21 mouse cellular contexts compared by ENCODE assay signal in genomic region chr2:72912708-72913457, GRCm38 (mm10).
DNase-seq lines count a peak whose midpoint lies in the region; ATAC-seq and TF ChIP-seq lines count a peak whose summit lies in the region.
"Had no signal": no experiment of that assay in that cellular context is flagged by ENCODE, and none has a peak within 500 bp of the region (broad histone marks: within the 10 kb centered on the region; RNA-seq: fewer than 3 reads in every experiment).

No protein-coding gene starts in this region.

- intact Hi-C loops in left cerebral cortex, adult 2 months (cut with DNase I) = no loop called here

- no peaks in the 10 kb centered on the region for H3K36me3 ChIP-seq in intestine, embryonic 16.5 days (ENCODE audit: control insufficient read depth, insufficient read depth, low read length)
- no peaks in the 10 kb centered on the region for H3K36me3 ChIP-seq in intestine, embryonic 15.5 days
- H3K36me3 ChIP-seq in neural tube, embryonic 13.5 days = no peaks in the 10 kb centered on the region
- H3K36me3 ChIP-seq in neural tube, embryonic 15.5 days = no peaks in the 10 kb centered on the region
- H3K36me3 ChIP-seq: embryonic facial prominence, embryonic 12.5 days; hindbrain, embryonic 10.5 days; stomach, embryonic 15.5 days had no signal

- H3K4me1 ChIP-seq in intestine, embryonic 16.5 days (ENCODE audit: control insufficient read depth, insufficient read depth, low read length) = peaks cover 3% of the 10 kb centered on the region
- no peaks in the 10 kb centered on the region for H3K4me1 ChIP-seq in intestine, embryonic 15.5 days (replicated peaks)
- peaks cover 12% of the 10 kb centered on the region; the same call in 1 of the 2 replicates for H3K4me1 ChIP-seq in neural tube, embryonic 13.5 days (replicated peaks)
- 0 out of 2 replicates have a peak, but pooled peaks cover 4% of the 10 kb centered on the region for H3K4me1 ChIP-seq in neural tube, embryonic 15.5 days
- H3K4me1 ChIP-seq: stomach, embryonic 15.5 days had no signal

- ATAC-seq in intestine, embryonic 16.5 days = peak; percentile 46
- ATAC-seq in intestine, embryonic 15.5 days = no peak
- ATAC-seq in neural tube, embryonic 13.5 days (ENCODE audit: low read depth) = peak; percentile 53; the same call in 1 of the 2 replicates
- no peak for ATAC-seq in neural tube, embryonic 15.5 days (ENCODE audit: low FRiP score)
- ATAC-seq: activated CD4-positive, CD25-positive, alpha-beta regulatory T cell, adult 4 months; lung, postnatal 0 days had no signal

- H3K4me2 ChIP-seq in intestine, embryonic 16.5 days (ENCODE audit: low read depth, low read length) = no peak overlapping the region
- no peak overlapping the region for H3K4me2 ChIP-seq in intestine, embryonic 15.5 days (replicated peaks)
- H3K4me2 ChIP-seq in neural tube, embryonic 13.5 days = no peak overlapping the region
- H3K4me2 ChIP-seq in neural tube, embryonic 15.5 days = no peak overlapping the region
- H3K4me2 ChIP-seq: embryonic facial prominence, embryonic 12.5 days; heart, embryonic 11.5 days; midbrain, embryonic 11.5 days; stomach, embryonic 15.5 days had no signal

- peak; percentile 37 for DNase-seq in large intestine, adult 2 months (ENCODE audit: low read depth, low spot score)
- DNase-seq in left cerebral cortex, adult 2 months (ENCODE audit: extremely low spot score in 1 of 2, low spot score in 2 of 2) = no peak
- no peak for DNase-seq in frontal cortex, postnatal 36 days (ENCODE audit: low spot score in 2 of 2)
- DNase-seq: adrenal gland, adult 8-10 months; gastrocnemius, postnatal 10 days; kidney, adult 2 months; kidney, postnatal 10 days; right cerebral cortex, adult 18-20 months; thymus, postnatal 25 days had no signal

- no peak for TF ChIP-seq CTCF in left cerebral cortex, adult 2 months (IDR thresholded peaks at IDR 0.05)

- WGBS in intestine, embryonic 16.5 days = 89% methylated on average over 11 of the region's 11 CpGs
- 90% methylated on average over 11 of the region's 11 CpGs for WGBS in intestine, embryonic 15.5 days
- 68% methylated on average over 11 of the region's 11 CpGs for WGBS in neural tube, embryonic 13.5 days
- WGBS in neural tube, embryonic 15.5 days = 78% methylated on average over 11 of the region's 11 CpGs
- 58% methylated on average over 11 of the region's 11 CpGs for WGBS in large intestine, adult 2 months

- no peaks in the 10 kb centered on the region for H3K27me3 ChIP-seq in intestine, embryonic 16.5 days (replicated peaks; ENCODE audit: control insufficient read depth, insufficient read depth, low read length)
- H3K27me3 ChIP-seq in intestine, embryonic 15.5 days (replicated peaks) = no peaks in the 10 kb centered on the region
- no peaks in the 10 kb centered on the region for H3K27me3 ChIP-seq in neural tube, embryonic 13.5 days
- no peaks in the 10 kb centered on the region for H3K27me3 ChIP-seq in neural tube, embryonic 15.5 days (replicated peaks)
- H3K27me3 ChIP-seq: embryonic facial prominence, embryonic 12.5 days; stomach, embryonic 15.5 days had no signal

- H3K9me3 ChIP-seq in intestine, embryonic 16.5 days (ENCODE audit: control insufficient read depth, low read length) = no peaks in the 10 kb centered on the region
- H3K9me3 ChIP-seq in intestine, embryonic 15.5 days = no peaks in the 10 kb centered on the region
- H3K9me3 ChIP-seq in neural tube, embryonic 13.5 days = no peaks in the 10 kb centered on the region
- no peaks in the 10 kb centered on the region for H3K9me3 ChIP-seq in neural tube, embryonic 15.5 days (replicated peaks)
- H3K9me3 ChIP-seq: embryonic facial prominence, embryonic 12.5 days; hindbrain, embryonic 10.5 days; stomach, embryonic 15.5 days had no signal

- no peak overlapping the region for H3K4me3 ChIP-seq in intestine, embryonic 16.5 days (ENCODE audit: low read length)
- no peak overlapping the region for H3K4me3 ChIP-seq in intestine, embryonic 15.5 days (replicated peaks)
- H3K4me3 ChIP-seq in neural tube, embryonic 13.5 days = no peak overlapping the region
- H3K4me3 ChIP-seq in neural tube, embryonic 15.5 days (replicated peaks) = no peak overlapping the region
- no peak overlapping the region for H3K4me3 ChIP-seq in left cerebral cortex, adult 2 months
- H3K4me3 ChIP-seq: embryonic facial prominence, embryonic 12.5 days; hindbrain, embryonic 10.5 days; layer of hippocampus, adult 2 months; stomach, embryonic 15.5 days had no signal

- H3K9ac ChIP-seq in intestine, embryonic 16.5 days (ENCODE audit: low read depth, low read length) = no peak overlapping the region
- H3K9ac ChIP-seq in intestine, embryonic 15.5 days = no peak overlapping the region
- H3K9ac ChIP-seq in neural tube, embryonic 13.5 days = no peak overlapping the region
- no peak overlapping the region for H3K9ac ChIP-seq in neural tube, embryonic 15.5 days (replicated peaks)
- H3K9ac ChIP-seq: embryonic facial prominence, embryonic 12.5 days; stomach, embryonic 15.5 days had no signal

- no peak overlapping the region for H3K27ac ChIP-seq in intestine, embryonic 16.5 days (ENCODE audit: low read length)
- H3K27ac ChIP-seq in intestine, embryonic 15.5 days = no peak overlapping the region
- H3K27ac ChIP-seq in neural tube, embryonic 13.5 days (replicated peaks) = no peak overlapping the region
- H3K27ac ChIP-seq in neural tube, embryonic 15.5 days (replicated peaks) = no peak overlapping the region
- H3K27ac ChIP-seq in left cerebral cortex, adult 2 months = no peak overlapping the region
- H3K27ac ChIP-seq: embryonic facial prominence, embryonic 12.5 days; hindbrain, embryonic 10.5 days; layer of hippocampus, adult 2 months; stomach, embryonic 15.5 days had no signal

Comparison
In these comparisons a context has a peak if more than half of its experiments do, and no peak if none do; other contexts are left out.
1. ATAC-seq: peak in intestine, embryonic 16.5 days (single experiment) and neural tube, embryonic 13.5 days (single experiment); none in intestine, embryonic 15.5 days (single experiment) and neural tube, embryonic 15.5 days (single experiment).